Comparison of ENCODE assay signal across 8 mouse cellular contexts in the genomic region with DNA sequence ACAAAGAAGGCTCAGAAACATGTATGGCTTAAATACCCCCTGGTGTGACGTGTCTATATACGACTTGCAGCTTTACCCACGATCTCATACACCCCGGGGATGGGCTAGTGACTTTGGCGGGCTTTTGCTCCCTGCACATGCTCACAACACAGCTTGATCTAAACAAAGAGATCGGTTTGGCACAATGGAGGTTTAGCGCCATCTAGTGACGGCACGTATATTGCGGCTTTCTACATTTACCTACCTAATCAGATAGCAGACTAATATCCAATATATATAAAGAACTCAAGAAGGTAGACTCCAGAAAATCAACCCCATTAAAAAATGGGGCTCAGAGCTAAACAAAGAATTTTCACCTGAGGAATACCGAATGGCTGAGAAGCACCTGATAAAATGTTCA.
A peak's percentile ranks its signal among the peaks of the same experiment; 100 is the strongest.
DNase-seq lines count a peak whose midpoint lies in the region; ATAC-seq and TF ChIP-seq lines count a peak whose summit lies in the region.
"Not testable (repeated sequence)": the region's sequence is repeated elsewhere in the genome, so short reads cannot be mapped to it uniquely, and the experiment has no call there.

No protein-coding gene starts in this region.

- TF ChIP-seq CTCF in intestine, postnatal 0 days (IDR thresholded peaks at IDR 0.05; ENCODE audit: low read depth), result peak; percentile 24; the same call in 1 of the 2 replicates
- TF ChIP-seq CTCF in layer of hippocampus, adult 2 months (conservative IDR thresholded peaks at IDR 0.05), result peak; percentile 59
- TF ChIP-seq CTCF in lung, embryonic 14.5 days (IDR thresholded peaks at IDR 0.05; ENCODE audit: low read depth), result not testable (repeated sequence)

- not testable (repeated sequence) for ATAC-seq in intestine, postnatal 0 days; lung, embryonic 14.5 days (ENCODE audit: insufficient read depth)

- not testable (repeated sequence) for H3K27ac ChIP-seq in intestine, postnatal 0 days (ENCODE audit: low read depth, low read length); layer of hippocampus, adult 2 months; lung, embryonic 14.5 days (ENCODE audit: low read depth)

- H3K9ac ChIP-seq in intestine, postnatal 0 days (ENCODE audit: low read depth, low read length); lung, embryonic 14.5 days: not testable (repeated sequence)

- H3K4me3 ChIP-seq in intestine, postnatal 0 days (ENCODE audit: low read depth, low read length); layer of hippocampus, adult 2 months; lung, embryonic 14.5 days (ENCODE audit: low read depth, low read length): not testable (repeated sequence)

- 85% methylated on average over 11 of the region's 11 CpGs for WGBS in intestine, postnatal 0 days
- WGBS in lung, embryonic 14.5 days, result 86% methylated on average over 11 of the region's 11 CpGs

- not testable (repeated sequence) for H3K36me3 ChIP-seq in intestine, postnatal 0 days (ENCODE audit: control insufficient read depth, insufficient read depth); lung, embryonic 14.5 days (ENCODE audit: insufficient read depth)

- peak; percentile 0 for DNase-seq in CD4-positive, CD25-positive, alpha-beta regulatory T cell, adult 2 months (ENCODE audit: low read depth, low spot score)
- peak; percentile 4 to 26 for DNase-seq in adrenal gland, adult (ENCODE audit: inconsistent age in 2 of 2, low spot score in 1 of 2)
- DNase-seq in cerebellum, postnatal 14 days, result peak; percentile 1 to 35
- DNase-seq in gastrocnemius, adult 18-20 months (ENCODE audit: low spot score), result peak; percentile 4
- peak in 1 of 2 experiments; percentile 48 for DNase-seq in layer of hippocampus, adult 2 months (ENCODE audit: low spot score in 2 of 2)
- DNase-seq in lung, embryonic 14.5 days, result peak; percentile 4
- DNase-seq in right cerebral cortex, adult 2 months (ENCODE audit: low spot score in 2 of 2), result peak; percentile 12 to 22

- H3K9me3 ChIP-seq in intestine, postnatal 0 days (ENCODE audit: control insufficient read depth); lung, embryonic 14.5 days (ENCODE audit: low read depth, low read length): not testable (repeated sequence)

- H3K4me2 ChIP-seq in intestine, postnatal 0 days (replicated peaks; ENCODE audit: low read depth); lung, embryonic 14.5 days: not testable (repeated sequence)

- H3K27me3 ChIP-seq in intestine, postnatal 0 days (replicated peaks; ENCODE audit: control insufficient read depth, insufficient read depth, low read length); lung, embryonic 14.5 days (ENCODE audit: insufficient read depth, low read length): not testable (repeated sequence)

- not testable (repeated sequence) for H3K4me1 ChIP-seq in intestine, postnatal 0 days (replicated peaks; ENCODE audit: control insufficient read depth, insufficient read depth, low read length); lung, embryonic 14.5 days (ENCODE audit: insufficient read depth)
